Mouse (Mus musculus): ENCODE results near the gene Ryr1. TPM values are rescaled to one million over a fixed set of nuclear protein-coding genes. Genes with fewer than 3 reads are reported as not detected.

Gene Ryr1
- total RNA-seq (2014; fragmentation: Nextera tagmentation) (0.07 and 0.84 TPM in 2 replicates), total RNA-seq (2017) (0.34 TPM in 1 of 2 replicates, not detected in the other)

DNA sequence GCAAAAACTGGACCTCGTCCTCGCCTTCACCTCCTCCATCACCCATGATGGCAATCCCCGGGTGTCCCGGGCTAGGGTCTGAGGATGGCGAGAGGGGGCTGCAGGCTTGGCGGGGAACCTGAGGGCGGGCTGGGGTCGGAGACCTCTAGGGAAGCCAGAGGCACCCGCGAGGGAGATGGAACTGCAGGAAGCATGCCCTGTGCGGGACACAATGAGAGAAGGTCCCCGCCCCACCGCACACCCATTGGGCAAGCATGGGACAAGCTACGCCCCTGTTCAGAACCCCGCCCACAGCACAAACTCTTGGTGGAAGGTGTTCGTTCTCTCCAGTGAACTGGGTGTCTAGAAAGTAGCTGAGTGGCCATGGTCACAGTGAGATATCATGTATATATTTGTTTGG, at the start of gene Ryr1:
Gene Ryr1, minus strand, starts transcription at position 210 of the 400 bp plus-strand sequence.
- ATAC-seq (replicated peaks; ENCODE audit: low FRiP score, low TSS enrichment, poor library complexity, severe bottlenecking), result peak; percentile 96

DNA sequence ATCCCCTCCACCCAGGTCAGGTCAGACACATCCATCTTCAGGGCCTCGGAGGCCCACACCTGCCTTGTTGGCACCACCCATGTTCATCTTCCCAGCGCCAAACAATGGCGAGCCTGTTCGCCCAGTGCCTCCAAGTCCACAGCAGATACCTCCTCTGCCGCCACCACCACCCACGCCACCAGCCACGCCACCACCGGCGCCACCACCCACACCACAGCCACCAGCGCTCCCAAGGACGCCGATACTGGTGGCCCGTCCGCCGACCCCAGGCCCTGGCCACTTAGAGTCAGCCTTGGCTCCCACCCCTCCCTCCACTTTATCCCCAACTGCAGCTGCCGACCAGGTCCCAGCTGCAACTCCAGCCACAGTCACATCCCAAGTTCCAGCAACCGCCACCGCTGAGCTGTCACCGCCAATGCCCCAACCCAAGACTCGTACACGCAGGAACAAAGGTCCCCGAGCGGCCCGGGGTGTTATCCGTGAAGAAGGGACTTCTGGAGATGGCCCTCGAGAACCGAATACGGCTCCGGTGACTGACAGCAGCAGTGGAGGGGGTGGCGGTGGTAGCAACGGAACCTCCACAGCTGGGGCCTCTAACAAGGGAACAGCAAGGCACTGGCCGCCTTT, 47.5 kb upstream of the Ryr1 start:
- ATAC-seq (replicated peaks; ENCODE audit: low FRiP score, low TSS enrichment, poor library complexity, severe bottlenecking), result no peak

DNA sequence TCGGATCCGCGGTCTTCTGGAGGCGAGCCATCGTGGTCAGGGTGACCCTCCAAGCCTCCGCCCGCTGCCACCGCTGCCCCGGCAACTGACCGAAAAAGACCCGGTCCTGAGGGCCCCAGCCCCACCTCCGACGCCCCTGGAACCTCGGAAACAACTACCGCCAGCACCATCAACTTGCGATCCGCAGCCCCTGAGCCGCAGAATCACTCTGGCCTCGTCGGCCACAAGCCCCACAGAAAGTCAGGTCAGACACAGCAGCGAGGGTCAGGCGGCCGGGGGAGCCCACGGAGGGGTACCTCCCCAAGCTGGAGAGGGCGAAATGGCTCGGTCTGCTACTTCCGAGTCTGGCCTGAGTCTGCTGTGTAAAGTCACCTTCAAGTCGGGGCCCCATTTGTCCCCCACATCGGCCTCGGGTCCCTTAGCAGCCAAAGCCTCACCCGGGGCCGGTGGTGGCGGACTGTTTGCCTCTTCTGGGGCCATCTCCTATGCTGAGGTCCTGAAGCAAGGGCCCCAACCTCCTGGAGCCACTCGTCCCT, 46.7 kb upstream of the Ryr1 start:
- no peak for ATAC-seq (replicated peaks; ENCODE audit: low FRiP score, low TSS enrichment, poor library complexity, severe bottlenecking)

DNA sequence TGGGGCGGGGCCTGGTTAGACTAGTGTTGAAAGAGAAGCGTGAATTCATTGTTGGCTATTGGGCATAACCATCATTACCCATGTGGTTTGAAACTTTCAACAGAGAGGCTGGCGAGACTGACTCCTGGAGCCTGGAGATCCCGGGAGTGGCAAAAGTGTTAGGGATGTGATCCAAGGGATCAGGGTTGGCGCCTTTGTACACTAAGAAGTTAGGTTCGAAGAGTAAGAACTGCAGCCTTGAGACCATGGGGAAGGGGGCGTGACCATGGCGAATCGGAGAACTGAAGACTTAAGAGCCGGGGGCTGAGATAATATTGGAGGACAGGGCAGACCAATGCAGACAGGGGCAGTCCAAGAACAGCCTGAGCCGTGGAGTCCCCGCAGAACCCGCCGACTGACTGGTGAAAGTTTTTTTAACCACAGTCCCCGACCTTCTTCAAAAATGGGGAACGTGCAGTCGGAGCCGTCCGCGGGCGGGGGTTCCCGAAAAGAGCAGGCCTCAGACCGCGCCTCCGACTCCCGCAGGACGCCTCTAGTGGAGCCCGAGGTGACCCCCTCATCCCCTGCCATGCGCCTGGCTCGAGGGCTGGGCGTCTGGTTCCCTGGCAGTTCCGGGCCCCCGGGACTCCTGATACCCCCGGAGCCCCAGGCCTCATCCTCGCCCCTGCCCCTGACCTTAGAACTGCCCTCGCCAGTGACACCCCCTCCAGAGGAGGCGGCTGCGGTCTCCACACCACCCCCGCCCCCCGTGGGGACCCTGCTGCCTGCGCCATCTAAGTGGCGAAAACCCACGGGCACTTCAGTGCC, 46.0 kb upstream of the Ryr1 start:
- no peak for ATAC-seq (replicated peaks; ENCODE audit: low FRiP score, low TSS enrichment, poor library complexity, severe bottlenecking)

DNA sequence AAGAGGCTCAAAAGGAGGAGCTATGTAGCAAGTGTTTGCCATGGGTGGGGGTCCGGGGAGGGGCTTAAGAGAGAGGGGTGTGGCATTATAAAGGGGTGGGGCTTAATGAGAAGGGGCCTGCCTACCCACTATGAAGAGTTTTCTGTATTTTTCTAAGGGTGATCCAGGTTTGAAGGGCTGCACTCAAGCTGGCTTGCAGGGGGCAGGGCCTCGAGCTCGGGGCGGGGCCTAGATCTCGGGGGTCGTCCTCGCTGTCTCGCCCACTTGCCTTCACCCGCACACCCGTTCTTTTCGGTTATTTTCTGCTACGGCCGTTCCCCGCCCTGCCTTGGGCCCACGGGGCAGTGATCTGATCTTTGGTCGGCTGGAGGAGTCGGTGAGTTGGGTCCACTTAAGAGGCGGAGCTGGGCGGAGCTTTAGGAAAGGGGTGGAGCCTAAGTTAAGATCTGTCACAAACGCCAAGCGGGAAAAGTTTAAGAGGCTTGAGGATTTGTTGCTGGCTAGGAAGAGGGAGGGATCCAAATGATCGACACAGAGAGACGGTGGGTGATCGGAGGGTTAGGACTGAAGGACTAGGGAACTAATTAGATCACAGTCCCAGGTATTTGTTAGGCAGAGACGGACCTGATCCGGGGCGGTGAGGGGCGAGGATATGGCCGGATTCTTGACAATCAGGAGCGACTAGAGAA, 45.2 kb upstream of the Ryr1 start, which contains the start of the genes Ggn and Spred3:
Gene Ggn, plus strand, starts transcription at position 145 of the 689 bp plus-strand sequence.
Gene Spred3, minus strand, starts transcription at position 346 of the 689 bp plus-strand sequence.
- ATAC-seq (replicated peaks; ENCODE audit: low FRiP score, low TSS enrichment, poor library complexity, severe bottlenecking), result peak; percentile 75

DNA sequence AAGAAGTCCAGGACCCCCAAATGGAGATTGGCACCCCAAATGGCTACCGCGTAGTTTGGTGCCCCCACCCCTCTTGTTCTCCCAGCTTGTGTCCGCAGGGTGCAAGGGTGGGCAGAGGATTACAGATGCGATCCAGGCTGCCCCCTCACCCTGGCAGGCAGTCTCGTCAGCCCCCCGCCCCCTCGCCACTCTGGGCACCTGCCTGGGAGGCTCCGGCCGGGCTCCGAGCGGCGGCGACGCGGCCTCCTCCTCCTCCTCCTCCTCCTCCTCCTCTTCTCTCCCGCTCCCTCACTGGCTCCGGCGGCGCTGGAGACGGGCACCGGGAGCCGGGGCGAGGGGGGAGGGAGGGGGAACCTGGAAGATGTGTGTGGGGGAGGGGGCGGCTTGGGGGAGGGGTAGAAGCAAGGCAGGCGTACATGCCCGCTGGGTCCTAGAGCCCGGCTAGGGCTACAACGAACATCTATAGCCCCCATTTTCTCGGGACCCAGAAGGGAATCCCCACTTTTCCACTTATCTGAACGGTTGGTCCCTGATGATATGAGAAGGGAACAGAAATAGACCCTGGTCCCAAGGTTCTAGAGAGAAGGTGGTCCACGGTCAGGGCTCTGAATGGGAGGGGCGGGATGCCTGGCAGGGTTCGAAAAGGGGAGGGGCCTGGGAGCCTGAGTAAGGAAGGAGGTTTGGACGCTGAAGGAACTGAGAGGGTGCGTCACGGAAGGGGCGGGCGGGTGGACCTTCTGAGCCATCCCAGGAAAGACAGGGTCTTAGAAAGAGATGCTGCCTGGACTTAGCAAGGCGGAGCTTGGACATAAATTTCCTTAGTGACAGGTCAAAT, 44.5 kb upstream of the Ryr1 start:
- ATAC-seq (replicated peaks; ENCODE audit: low FRiP score, low TSS enrichment, poor library complexity, severe bottlenecking), result peak; percentile 9; the same call in 1 of the 2 replicates

DNA sequence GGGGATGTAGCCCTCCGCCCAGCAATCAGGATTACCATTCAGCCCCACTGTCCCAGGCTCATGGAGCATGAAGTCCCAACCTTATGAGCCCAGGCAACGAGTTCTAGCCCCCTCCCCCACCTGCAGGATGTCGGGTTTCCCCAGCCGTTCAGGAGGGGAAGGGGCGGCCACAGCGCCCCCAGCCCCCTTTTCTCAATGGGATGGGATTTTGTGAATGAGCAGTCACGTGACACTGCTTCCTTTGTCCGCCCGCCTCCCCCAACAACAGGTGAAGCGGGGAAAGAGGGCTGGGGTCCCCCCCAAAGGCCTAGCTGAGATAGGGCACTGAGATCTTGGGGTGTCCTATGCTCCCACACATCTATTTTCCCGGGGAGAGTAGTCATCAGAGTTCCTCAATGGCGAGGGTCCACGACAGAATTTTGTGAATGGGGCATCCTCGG, 43.8 kb upstream of the Ryr1 start:
- no peak for ATAC-seq (replicated peaks; ENCODE audit: low FRiP score, low TSS enrichment, poor library complexity, severe bottlenecking)

DNA sequence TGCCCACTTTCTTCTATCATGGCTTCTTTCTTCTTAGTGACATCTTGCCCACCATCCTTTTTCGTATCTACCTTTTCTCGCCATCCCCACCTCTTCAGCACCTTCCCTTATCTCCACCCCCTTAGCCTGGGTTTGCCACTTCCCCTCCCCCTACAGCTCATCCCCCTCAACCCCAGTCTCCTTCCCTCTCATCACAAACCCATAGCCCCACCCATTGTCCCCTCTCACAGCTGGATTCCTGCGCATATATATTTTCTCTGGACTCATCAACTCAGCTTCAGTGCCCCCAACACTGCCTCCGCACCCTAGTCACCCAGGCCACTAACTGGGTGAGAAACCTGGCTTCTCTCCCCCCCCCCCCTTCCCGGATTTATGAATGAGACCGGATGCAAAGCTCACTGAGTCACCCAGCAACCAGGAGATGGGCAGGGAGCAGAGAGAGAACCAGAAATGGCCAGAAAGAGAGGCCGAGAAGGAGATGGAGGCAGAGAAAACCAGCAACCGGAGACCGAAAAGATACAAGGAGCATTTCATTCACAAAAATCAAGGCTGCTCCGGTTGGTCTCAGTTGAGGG, 43.2 kb upstream of the Ryr1 start:
- ATAC-seq (replicated peaks; ENCODE audit: low FRiP score, low TSS enrichment, poor library complexity, severe bottlenecking), result no peak

DNA sequence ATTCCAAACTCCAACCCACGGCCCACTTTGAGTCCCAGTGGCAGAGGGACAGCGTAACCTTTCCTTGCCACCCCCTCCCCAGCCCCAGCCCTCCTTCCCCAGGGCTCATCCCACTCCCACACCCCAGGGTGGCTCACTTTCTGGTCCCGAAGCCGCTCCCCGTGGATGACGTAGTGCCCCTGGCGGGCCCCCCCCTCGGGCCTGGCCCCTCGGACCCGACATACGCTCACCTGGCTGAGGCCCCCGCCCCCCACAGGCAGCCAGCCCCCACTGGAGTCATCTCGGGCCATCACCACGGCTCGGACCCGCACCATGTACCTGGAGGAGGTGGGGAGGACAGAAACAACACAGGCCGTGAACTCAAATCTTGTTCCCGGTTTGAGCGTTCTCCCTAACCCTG, 42.7 kb upstream of the Ryr1 start:
- ATAC-seq (replicated peaks; ENCODE audit: low FRiP score, low TSS enrichment, poor library complexity, severe bottlenecking), result no peak

DNA sequence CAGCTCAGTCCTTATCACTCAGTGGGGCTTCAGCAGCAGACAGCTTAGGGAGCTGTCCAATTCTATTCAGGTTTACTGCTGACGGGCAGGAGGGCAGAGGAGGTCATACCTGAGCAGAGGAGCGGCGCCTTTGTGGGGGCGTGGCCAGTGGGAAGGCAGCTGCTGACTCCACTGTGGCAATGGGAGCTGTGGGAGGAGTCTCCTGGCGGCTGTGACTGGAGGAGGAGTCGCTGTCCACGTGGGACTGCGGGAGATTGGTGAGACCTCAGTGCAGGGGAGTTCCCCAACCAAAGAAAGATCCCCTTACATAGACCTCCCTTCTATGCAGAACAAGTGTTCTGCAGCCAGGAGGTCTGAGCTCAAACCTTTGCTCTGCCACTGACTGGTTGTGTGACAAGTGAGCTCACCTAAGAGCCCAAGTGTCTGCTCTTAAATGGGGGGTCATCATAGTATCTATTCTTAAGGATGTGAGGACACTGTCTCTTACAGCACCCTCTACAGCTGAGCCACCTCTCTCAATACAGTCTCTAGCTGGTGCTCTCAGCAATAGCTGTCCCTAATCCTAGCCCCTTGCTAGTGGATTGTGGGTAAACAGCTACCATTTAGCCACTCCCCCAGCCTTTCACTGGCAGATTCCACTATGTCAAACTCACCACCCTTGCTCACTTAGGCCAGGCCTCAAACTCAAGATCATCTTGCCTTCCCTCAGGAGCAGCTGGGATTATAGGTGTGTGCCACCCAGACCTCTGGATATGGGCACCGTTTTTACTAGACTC, 38.0 kb upstream of the Ryr1 start:
- ATAC-seq (replicated peaks; ENCODE audit: low FRiP score, low TSS enrichment, poor library complexity, severe bottlenecking), result peak; percentile 90

DNA sequence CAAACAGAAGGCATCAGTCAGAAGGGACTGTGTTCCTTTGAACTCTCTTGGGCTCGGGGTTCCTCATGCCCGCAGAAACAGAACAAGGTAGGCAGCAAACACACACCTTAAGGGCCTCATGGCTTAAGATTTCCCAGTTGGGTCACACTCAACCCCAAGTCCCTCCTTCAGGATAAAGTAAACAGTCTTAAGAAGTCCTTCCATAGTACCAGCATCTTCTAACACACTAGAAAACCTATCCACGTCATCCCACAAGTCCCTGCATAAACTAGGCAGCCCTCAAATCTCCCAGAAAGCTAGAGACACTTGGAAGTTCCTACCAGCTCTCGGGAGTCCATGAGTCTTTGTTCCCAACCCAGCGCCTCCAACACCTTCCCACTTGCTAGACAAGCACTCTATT, 37.3 kb upstream of the Ryr1 start:
- no peak for ATAC-seq (replicated peaks; ENCODE audit: low FRiP score, low TSS enrichment, poor library complexity, severe bottlenecking)

DNA sequence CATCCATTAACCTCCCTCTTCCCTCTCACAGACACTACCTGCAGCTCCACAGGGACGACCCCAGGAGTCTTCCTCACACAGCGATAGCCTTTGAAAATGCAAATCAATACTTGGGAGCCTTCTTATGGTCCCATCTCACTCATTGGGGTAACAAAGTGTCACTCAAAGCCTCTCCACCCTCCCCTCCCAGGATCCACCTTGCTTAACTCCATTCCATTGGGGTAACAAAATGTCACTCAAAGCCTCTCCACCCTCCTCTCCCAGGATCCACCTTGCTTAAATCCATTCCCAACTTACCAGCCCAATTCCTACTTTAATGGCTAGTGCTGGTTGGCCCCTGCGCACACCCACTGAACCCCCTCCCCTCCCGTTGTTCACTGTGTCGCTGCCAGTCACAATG, 33.3 kb upstream of the Ryr1 start:
- ATAC-seq (replicated peaks; ENCODE audit: low FRiP score, low TSS enrichment, poor library complexity, severe bottlenecking), result no peak

DNA sequence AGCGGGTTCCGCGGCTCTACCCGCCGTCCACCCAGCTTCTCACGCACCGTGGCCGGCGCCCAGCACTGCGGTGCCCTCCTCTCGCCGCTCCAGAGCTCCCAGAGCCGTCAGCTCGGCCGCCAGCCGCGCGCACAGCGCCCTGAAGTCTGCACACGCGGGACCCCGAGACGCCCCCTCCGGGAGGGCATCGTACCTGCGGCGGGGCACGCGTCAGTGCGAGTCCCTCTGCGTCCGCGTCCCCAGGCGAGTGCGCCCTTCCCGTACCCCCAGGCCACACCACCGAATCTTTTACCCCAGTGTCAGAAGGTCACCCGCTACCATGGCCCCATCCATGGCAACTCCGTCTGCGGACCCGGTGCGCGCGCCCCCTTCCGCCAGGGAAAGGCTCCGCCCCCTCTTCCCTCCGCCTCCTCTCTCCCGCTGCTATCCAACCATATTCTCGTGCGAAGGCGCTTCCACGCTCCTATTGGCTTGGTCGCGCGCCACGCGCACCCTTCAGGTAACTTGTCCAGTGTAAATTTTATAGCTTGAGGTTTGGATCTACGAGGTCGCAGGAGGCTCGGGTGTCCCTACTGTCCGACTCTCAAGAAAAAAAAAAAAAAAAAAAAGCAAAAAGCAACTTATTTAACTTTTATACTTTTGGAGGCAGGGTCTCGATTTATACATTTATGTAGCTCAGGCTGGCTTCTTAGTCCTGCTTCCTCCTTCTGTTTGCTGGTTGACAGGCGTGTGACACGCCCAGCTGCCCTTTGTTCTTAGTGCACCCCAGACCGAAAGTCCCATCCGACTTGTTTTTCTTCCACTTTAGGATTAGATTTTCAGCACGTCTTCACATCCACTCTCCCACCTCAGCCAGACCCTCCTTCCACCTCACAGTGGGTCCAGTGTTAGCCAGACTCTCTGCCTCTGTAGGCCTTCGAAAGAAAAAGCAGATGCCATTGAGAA, 31.1 kb upstream of the Ryr1 start, which contains the start of gene Fam98c:
Gene Fam98c, minus strand, starts transcription at position 397 of the 945 bp plus-strand sequence.
- ATAC-seq (replicated peaks; ENCODE audit: low FRiP score, low TSS enrichment, poor library complexity, severe bottlenecking), result peak; percentile 89

DNA sequence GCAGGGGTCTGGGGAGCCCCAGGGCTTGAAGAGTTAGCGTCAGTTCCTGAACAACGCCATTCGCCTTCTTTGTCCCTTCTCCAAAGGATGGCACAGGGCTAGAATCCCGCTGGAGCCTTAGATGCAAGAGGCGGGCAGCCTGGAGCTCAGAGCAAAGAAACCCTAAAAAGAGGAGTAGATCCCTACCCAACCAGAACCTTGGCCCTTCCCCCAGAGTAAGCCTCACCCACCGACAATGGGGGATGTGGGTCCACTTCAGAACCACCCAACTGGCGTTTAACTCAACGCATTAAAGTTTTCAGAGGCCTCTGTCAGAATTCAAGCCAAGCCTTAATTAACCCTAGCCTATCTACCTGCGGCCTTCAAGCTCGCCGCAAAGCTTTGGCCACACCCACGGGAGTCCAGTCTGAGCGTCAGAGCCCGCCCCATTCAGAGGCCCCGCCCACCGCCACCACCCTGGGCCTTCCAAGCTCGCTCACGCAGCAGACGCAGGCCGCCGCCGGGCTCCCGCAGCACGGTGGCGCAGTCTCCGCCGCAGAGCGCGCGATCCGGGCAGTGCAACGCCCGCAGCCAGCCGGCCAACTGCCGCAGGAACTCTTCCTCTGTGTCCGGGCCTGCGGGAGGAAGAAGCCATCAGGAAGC, 30.3 kb upstream of the Ryr1 start:
- peak; percentile 67 for ATAC-seq (replicated peaks; ENCODE audit: low FRiP score, low TSS enrichment, poor library complexity, severe bottlenecking)

DNA sequence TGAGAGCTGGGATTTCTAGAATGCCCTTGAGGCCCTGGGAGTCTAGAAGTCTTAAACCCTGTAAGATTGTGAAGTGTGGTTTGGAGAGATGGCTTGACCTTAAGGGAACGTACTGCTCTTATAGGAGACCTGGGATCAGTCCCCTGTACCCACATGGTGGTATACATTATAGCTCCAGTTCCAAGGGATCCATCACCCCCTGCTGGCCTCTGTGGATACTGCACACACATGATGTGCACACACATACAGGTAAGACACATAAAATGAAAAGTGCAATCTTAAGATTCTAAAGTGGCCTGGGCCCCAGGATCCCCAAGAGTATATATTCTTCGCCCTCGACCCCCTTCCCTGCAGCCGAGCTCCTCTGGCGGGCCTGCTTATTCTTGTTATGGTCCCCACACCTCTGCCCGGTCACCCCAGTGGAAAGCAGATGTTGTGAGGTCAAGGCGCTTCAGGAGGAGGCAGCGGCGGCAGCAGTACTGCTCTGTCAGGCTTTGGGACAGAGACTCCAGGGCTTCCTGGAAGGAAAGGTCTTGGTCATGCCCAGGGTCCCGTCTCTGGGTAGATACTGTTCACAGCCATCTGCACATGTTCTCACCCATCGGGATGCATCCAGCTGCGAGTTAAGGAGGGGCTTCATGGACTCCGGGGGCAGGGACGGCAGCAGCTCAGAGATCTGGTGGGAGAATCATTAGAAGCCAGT, 29.2 kb upstream of the Ryr1 start:
- no peak for ATAC-seq (replicated peaks; ENCODE audit: low FRiP score, low TSS enrichment, poor library complexity, severe bottlenecking)

DNA sequence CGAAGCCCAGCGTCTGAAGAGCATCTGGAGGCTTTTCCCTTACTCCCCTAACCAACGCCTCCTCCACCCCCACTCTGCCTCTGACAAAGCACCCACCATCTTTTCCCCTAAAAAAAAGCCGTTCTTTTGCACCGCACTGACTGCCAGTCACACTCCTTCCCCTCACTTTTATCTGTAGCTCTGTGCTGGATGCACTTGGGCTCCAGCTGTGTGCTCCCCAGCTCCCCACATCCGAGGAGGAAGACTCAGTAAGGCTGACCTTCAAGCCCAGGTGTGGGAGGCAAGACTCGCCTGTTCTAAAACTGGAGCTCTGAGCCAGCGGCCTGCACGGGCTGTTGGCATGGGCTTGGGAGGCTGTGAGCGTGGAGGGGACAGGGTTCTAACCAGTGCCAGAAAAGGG, 26.5 kb upstream of the Ryr1 start:
- ATAC-seq (replicated peaks; ENCODE audit: low FRiP score, low TSS enrichment, poor library complexity, severe bottlenecking), result no peak
